Mouse (Mus musculus): ENCODE data around the gene Smim11. TPM values are rescaled to one million over a fixed set of nuclear protein-coding genes. Genes with fewer than 3 reads are reported as not detected.

Gene Smim11
- polyA plus RNA-seq, 1 experiment from 2014 or later: 65.6 TPM

Other genes starting within 250 kb of the Smim11 start
- 43.7 and 47.8 TPM in 2 replicates for gene Mrps6, start 243.0 kb upstream of the Smim11 start, polyA plus RNA-seq (2015; fragmentation: Nextera tagmentation; extraction: Ambion mirVana)
- gene Gm49711, start 243.0 kb upstream of the Smim11 start, polyA plus RNA-seq (2015; fragmentation: Nextera tagmentation; extraction: Ambion mirVana): not detected in 2 replicates
- 0.96 and 1.3 TPM in 2 replicates for gene Slc5a3, start 243.0 kb upstream of the Smim11 start, polyA plus RNA-seq (2015; fragmentation: Nextera tagmentation; extraction: Ambion mirVana)
- 0.06 TPM in 1 of 2 replicates, not detected in the other for gene Kcne2, start 8.9 kb upstream of the Smim11 start, polyA plus RNA-seq (2015; fragmentation: Nextera tagmentation; extraction: Ambion mirVana)
- not detected in 2 replicates for gene Fam243, start 20.2 kb downstream of the Smim11 start, polyA plus RNA-seq (2015; fragmentation: Nextera tagmentation; extraction: Ambion mirVana)
- 0.13 and 0.17 TPM in 2 replicates for gene Kcne1, start 58.2 kb downstream of the Smim11 start, polyA plus RNA-seq (2015; fragmentation: Nextera tagmentation; extraction: Ambion mirVana)
- 9.4 and 11.4 TPM in 2 replicates for gene Rcan1, start 169.6 kb downstream of the Smim11 start, polyA plus RNA-seq (2015; fragmentation: Nextera tagmentation; extraction: Ambion mirVana)
- 0.61 and 0.70 TPM in 2 replicates for gene Clic6, start 184.4 kb downstream of the Smim11 start, polyA plus RNA-seq (2015; fragmentation: Nextera tagmentation; extraction: Ambion mirVana)

Data from liver, embryonic 13.5 days (tissue).